Mouse (Mus musculus) intestine, embryonic 16.5 days (tissue): Measurements from ENCODE around the gene Arhgap15. TPM values are rescaled to one million over a fixed set of nuclear protein-coding genes. Genes with fewer than 3 reads are reported as not detected.

Experiments used
- ATAC-seq: fragments of 200-750 bp; cut with Nextera tagmentation; 2 replicates; pipeline ENCODE4 v1.8.0; 2017; ENCODE audit warnings: moderate TSS enrichment, moderate library complexity
- H3K27ac ChIP-seq: fragments of 300-500 bp; sonication (generic); 2 replicates; pipeline ENCODE4 v1.5.1; 2014; ENCODE audit warnings: mild to moderate bottlenecking, low read length
- H3K27me3 ChIP-seq: fragments of 300-500 bp; sonication (generic); replicated peaks from 2 replicates; pipeline ENCODE4 v1.6.1; 2014; ENCODE audit warnings: low read length, control low read depth, mixed read lengths; ENCODE audit not compliant: control insufficient read depth, insufficient read depth
- H3K36me3 ChIP-seq: fragments of 300-500 bp; sonication (generic); 2 replicates; pipeline ENCODE4 v1.6.1; 2014; ENCODE audit warnings: low read length, control low read depth; ENCODE audit not compliant: control insufficient read depth, insufficient read depth
- H3K4me1 ChIP-seq: fragments of 300-500 bp; sonication (generic); 2 replicates; pipeline ENCODE4 v1.6.1; 2014; ENCODE audit warnings: low read length, control low read depth, mixed read lengths; ENCODE audit not compliant: control insufficient read depth, insufficient read depth
- H3K4me2 ChIP-seq: fragments of 300-500 bp; sonication (generic); 2 replicates; pipeline ENCODE4 v1.6.1; 2014; ENCODE audit warnings: low read depth, low read length, control low read depth
- H3K4me3 ChIP-seq: fragments of 300-500 bp; sonication (generic); 2 replicates; pipeline ENCODE4 v1.5.1; 2014; ENCODE audit warnings: mild to moderate bottlenecking, low read length
- H3K9ac ChIP-seq: fragments of 300-500 bp; sonication (generic); 2 replicates; pipeline ENCODE4 v1.6.1; 2014; ENCODE audit warnings: low read depth, low read length
- H3K9me3 ChIP-seq: fragments of 300-500 bp; sonication (generic); 2 replicates; pipeline ENCODE4 v1.6.1; 2016; ENCODE audit warnings: low read length, control low read depth; ENCODE audit not compliant: control insufficient read depth
- WGBS: fragments of 180-500 bp; shearing (Covaris S2); extraction: QIAGEN DNeasy Blood & Tissue Kit; methylation state at CpG from one replicate; pipeline ENCODE4 v1.1.7; 2014; 5-methylcytosine and 5-hydroxymethylcytosine counted together
- polyA plus RNA-seq: library from polyadenylated mRNA; unstranded; fragments of >200 nt; fragmentation: Nextera tagmentation; extraction: Ambion mirVana; gene quantifications from 2 replicates; pipeline ENCODE4 v1.2.1, GENCODE M21; 2015

The Arhgap15 gene
- polyA plus RNA-seq, 1 experiment from 2014 or later, result 1.2 TPM

DNA sequence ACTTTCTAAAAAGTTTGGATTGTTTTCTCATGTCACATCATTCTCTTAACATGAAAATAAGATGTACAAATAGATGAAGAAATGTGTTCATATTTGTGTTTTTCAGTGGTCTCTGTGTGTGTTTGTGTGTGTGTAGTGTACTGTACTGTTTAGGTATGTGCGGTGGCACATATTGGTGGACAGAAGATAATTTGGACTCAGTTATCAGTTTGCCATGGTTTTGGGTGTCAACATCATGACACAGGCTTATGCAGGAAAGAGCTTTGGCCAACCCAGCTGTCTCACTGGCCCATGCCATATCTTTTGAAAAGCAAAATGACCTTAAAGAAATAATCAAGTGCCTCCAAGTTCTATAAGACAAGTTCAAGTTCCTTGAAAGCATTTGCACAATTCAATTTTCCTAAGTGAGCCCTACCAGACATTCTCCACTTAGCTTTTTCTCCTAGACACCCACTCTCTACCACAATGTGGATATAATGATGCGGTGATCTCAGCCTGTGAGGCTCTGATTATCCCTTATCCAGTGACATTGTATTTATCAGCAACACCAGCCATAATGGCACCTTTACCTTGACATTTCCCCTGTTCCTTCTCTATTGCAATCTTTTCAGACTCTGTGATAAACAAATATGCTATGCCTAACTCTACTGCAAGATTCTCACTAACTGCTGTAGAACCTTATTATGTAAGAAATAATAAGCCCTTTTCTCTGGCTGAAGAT, 21.4 kb downstream of the Arhgap15 start:
- H3K4me3 ChIP-seq, result no peak overlapping the region
- H3K4me2 ChIP-seq, result no peak overlapping the region
- 91% methylated on average over 2 of the region's 2 CpGs for WGBS
- H3K27me3 ChIP-seq, result no peaks in the 10 kb centered on the region
- H3K36me3 ChIP-seq, result no peaks in the 10 kb centered on the region
- H3K9me3 ChIP-seq, result no peaks in the 10 kb centered on the region
- ATAC-seq, result no peak
- no peak overlapping the region for H3K9ac ChIP-seq
- H3K4me1 ChIP-seq, result no peaks in the 10 kb centered on the region
- no peak overlapping the region for H3K27ac ChIP-seq

- H3K36me3 ChIP-seq, result no peaks in the 10 kb centered on the region
- H3K4me1 ChIP-seq, result no peaks in the 10 kb centered on the region
- no peaks in the 10 kb centered on the region for H3K9me3 ChIP-seq
- no peak overlapping the region for H3K27ac ChIP-seq
- H3K4me2 ChIP-seq, result no peak overlapping the region
- no peak overlapping the region for H3K4me3 ChIP-seq
- ATAC-seq, result no peak
- H3K9ac ChIP-seq, result no peak overlapping the region
- H3K27me3 ChIP-seq, result no peaks in the 10 kb centered on the region
- WGBS, result 84% methylated on average over 5 of the region's 5 CpGs
These were observed 24.0 kb downstream of the Arhgap15 start for GRCm38 (mm10) chr2:43772640-43773039.

DNA sequence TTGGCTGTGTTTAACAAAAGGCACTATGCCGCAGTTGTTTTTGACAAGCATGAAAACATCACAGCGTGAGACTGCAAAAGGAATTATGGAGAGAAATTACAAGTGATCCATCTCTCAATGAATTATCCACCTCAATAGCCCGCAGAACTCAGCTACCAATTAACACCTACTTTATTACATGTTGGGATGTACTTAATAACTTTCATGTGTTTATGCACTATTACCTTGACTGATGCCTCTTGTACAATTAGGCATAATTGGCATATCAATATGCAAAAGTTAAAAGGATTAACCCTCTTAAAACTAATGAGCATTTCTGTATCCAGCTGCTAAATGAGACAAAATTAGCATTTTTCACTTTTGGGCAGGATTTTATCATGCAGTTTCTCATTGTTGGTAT, 33.5 kb downstream of the Arhgap15 start:
- 81% methylated on average over 3 of the region's 3 CpGs for WGBS
- H3K27me3 ChIP-seq, result no peaks in the 10 kb centered on the region
- no peak overlapping the region for H3K27ac ChIP-seq
- no peaks in the 10 kb centered on the region for H3K36me3 ChIP-seq
- H3K4me1 ChIP-seq, result no peaks in the 10 kb centered on the region
- no peak overlapping the region for H3K4me2 ChIP-seq
- ATAC-seq, result no peak
- H3K9ac ChIP-seq, result no peak overlapping the region
- no peaks in the 10 kb centered on the region for H3K9me3 ChIP-seq
- no peak overlapping the region for H3K4me3 ChIP-seq

GRCm38 (mm10) chr2:43783759-43784735, 35.4 kb downstream of the Arhgap15 start:
- Histone ChIP-seq H3K27me3 (no peaks in the 10 kb centered on the region), H3K4me3 (no peak overlapping the region), H3K4me1 (no peaks in the 10 kb centered on the region), H3K36me3 (no peaks in the 10 kb centered on the region), H3K9ac (no peak overlapping the region), H3K9me3 (no peaks in the 10 kb centered on the region), H3K4me2 (no peak overlapping the region), H3K27ac (no peak overlapping the region)
- ATAC-seq, result no peak
- WGBS, result 58% methylated on average over 7 of the region's 7 CpGs

DNA sequence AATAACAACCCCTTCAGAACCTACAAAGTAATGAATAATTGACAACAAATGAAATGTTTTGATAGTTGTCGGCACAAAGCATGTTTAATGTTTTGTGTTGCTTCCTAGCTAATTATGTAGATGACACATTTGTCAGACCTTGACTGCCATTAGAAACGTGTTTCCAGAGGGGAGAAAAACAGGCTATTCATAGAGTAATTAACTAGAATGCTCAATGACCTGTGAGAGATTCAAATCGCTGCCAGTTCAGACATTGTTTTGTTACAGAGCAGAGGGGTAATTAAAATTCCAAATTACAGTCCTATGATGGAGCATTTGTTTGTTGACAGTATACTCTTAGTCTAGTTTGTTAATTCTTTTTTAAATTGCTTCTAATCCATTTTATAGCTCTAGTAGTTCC, 37.5 kb downstream of the Arhgap15 start:
- WGBS, result 50% methylated on average over 3 of the region's 3 CpGs
- H3K4me1 ChIP-seq, result no peaks in the 10 kb centered on the region

GRCm38 (mm10) chr2:43787141-43787540, 38.5 kb downstream of the Arhgap15 start:
- 0 out of 2 replicates have a peak, but pooled peaks have one; percentile 36 for ATAC-seq
- WGBS, result 45% methylated on average over 12 of the region's 12 CpGs
- no peak overlapping the region for H3K9ac ChIP-seq
- no peaks in the 10 kb centered on the region for H3K4me1 ChIP-seq
- no peaks in the 10 kb centered on the region for H3K9me3 ChIP-seq
- H3K4me3 ChIP-seq, result no peak overlapping the region
- H3K27ac ChIP-seq, result no peak overlapping the region
- no peaks in the 10 kb centered on the region for H3K27me3 ChIP-seq
- H3K4me2 ChIP-seq, result no peak overlapping the region
- no peaks in the 10 kb centered on the region for H3K36me3 ChIP-seq

More for the DNA sequence above, 37.5 kb downstream of the Arhgap15 start:
- no peaks in the 10 kb centered on the region for H3K9me3 ChIP-seq
- H3K4me2 ChIP-seq, result no peak overlapping the region
- no peak overlapping the region for H3K27ac ChIP-seq
- no peaks in the 10 kb centered on the region for H3K27me3 ChIP-seq
- ATAC-seq, result no peak
- H3K4me3 ChIP-seq, result no peak overlapping the region
- H3K9ac ChIP-seq, result no peak overlapping the region
- no peaks in the 10 kb centered on the region for H3K36me3 ChIP-seq

GRCm38 (mm10) chr2:43788484-43788883, 39.9 kb downstream of the Arhgap15 start:
- Histone ChIP-seq H3K4me1 (no peaks in the 10 kb centered on the region), H3K36me3 (no peaks in the 10 kb centered on the region), H3K27me3 (no peaks in the 10 kb centered on the region), H3K9ac (no peak overlapping the region), H3K9me3 (no peaks in the 10 kb centered on the region), H3K4me3 (no peak overlapping the region), H3K4me2 (no peak overlapping the region), H3K27ac (no peak overlapping the region)
- no peak for ATAC-seq
- WGBS, result 57% methylated on average over 8 of the region's 8 CpGs

DNA sequence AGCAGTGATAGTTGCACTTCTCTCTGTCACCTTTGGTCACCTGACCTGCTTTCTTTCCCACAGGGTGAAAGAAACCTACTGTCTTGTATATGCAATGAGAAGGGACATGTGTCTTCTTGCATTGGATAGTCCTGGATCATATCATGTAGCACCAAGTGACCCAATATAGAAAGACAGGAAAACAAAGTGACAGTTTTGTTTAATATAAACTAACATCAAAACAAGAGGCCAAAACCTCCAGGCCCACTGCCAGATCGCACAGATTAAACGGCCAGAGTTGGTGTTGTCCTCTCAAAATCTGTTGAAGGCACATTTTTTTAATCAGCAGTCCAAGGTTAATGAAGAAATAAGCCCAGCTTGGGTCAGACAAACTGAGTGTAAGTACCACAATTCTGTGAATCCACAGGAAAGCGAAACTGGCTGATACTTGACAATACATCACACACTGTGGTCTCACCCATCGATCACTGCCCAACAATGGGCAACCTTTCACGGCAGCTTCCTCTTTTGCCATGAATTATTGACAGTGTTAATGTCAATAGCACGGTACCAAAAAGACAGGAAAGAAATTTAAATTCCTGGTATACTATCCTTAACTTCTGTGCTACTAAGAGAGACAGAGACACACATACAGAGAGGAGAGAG, 41.5 kb downstream of the Arhgap15 start:
- WGBS, result 61% methylated on average over 6 of the region's 6 CpGs
- Histone ChIP-seq H3K9ac (no peak overlapping the region), H3K4me3 (no peak overlapping the region), H3K4me1 (no peaks in the 10 kb centered on the region), H3K27ac (no peak overlapping the region), H3K9me3 (no peaks in the 10 kb centered on the region), H3K27me3 (no peaks in the 10 kb centered on the region), H3K36me3 (no peaks in the 10 kb centered on the region), H3K4me2 (no peak overlapping the region)
- ATAC-seq, result no peak

DNA sequence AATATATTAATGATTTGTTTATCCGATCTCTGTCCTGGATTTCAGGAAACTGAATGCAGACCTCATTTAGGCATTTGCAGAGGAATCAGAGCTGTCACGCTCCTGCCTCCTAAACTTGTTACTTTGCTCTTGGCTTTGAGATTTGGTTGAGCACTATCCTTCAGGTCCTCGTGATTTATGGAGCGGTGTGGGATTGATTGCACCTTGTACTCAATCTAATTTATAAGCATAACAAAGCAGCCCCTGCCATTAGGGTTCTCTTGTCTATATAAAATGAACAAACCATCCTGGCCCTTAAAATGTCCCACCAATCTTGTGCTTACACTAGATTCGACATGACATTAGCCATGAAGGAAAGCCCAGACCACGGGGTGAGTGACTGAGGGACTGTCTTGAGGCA, 43.0 kb downstream of the Arhgap15 start:
- no peak overlapping the region for H3K4me3 ChIP-seq
- no peaks in the 10 kb centered on the region for H3K9me3 ChIP-seq
- ATAC-seq, result no peak
- WGBS, result 62% methylated on average over 6 of the region's 6 CpGs
- no peak overlapping the region for H3K9ac ChIP-seq
- H3K27me3 ChIP-seq, result no peaks in the 10 kb centered on the region
- no peak overlapping the region for H3K27ac ChIP-seq
- no peaks in the 10 kb centered on the region for H3K4me1 ChIP-seq
- H3K4me2 ChIP-seq, result no peak overlapping the region
- H3K36me3 ChIP-seq, result no peaks in the 10 kb centered on the region
